Mouse (Mus musculus) midbrain, embryonic 10.5 days (tissue): Measurements from ENCODE around the gene Taf12. TPM values are rescaled to one million over a fixed set of nuclear protein-coding genes. Genes with fewer than 3 reads are reported as not detected.

Experiments
- DNase-seq: peaks from one replicate; pipeline ENCODE4 v3.0.0-alpha.2; 2017; ENCODE audit warnings: low spot score
- H3K27ac ChIP-seq: fragments of 300-500 bp; sonication (generic); replicated peaks from 2 replicates; pipeline ENCODE4 v1.5.1; 2016; ENCODE audit warnings: mild to moderate bottlenecking
- H3K27me3 ChIP-seq: fragments of 300-500 bp; sonication (generic); 2 replicates; pipeline ENCODE4 v1.6.1; 2016; ENCODE audit warnings: low read depth, mild to moderate bottlenecking; ENCODE audit not compliant: poor library complexity, severe bottlenecking
- H3K36me3 ChIP-seq: fragments of 300-500 bp; sonication (generic); 2 replicates; pipeline ENCODE4 v1.6.1; 2016; ENCODE audit warnings: mild to moderate bottlenecking, moderate library complexity
- H3K4me1 ChIP-seq: fragments of 300-500 bp; sonication (generic); 2 replicates; pipeline ENCODE4 v1.6.1; 2016
- H3K4me3 ChIP-seq: fragments of 300-500 bp; sonication (generic); 2 replicates; pipeline ENCODE4 v1.5.1; 2016; ENCODE audit warnings: mild to moderate bottlenecking, moderate library complexity
- H3K9me3 ChIP-seq: fragments of 300-500 bp; sonication (generic); replicated peaks from 2 replicates; pipeline ENCODE4 v1.6.1; 2016; ENCODE audit warnings: mild to moderate bottlenecking
- WGBS: fragments of 180-500 bp; shearing (Covaris S2); methylation state at CpG from one replicate; pipeline ENCODE4 v1.1.7; 2016; 5-methylcytosine and 5-hydroxymethylcytosine counted together
- polyA plus RNA-seq: library from polyadenylated mRNA; unstranded; fragments of >200 nt; fragmentation: Nextera tagmentation; extraction: Ambion mirVana; gene quantifications from 2 replicates; pipeline ENCODE4 v1.2.1, GENCODE M21; 2016

Taf12 gene
- polyA plus RNA-seq, 1 experiment from 2014 or later, result 73.0 TPM

GRCm38 (mm10) chr4:132332880-132333279, 58.7 kb downstream of the Taf12 start:
- H3K36me3 ChIP-seq, result peaks cover 72% of the 10 kb centered on the region
- DNase-seq, result no peak
- no peaks in the 10 kb centered on the region for H3K9me3 ChIP-seq
- H3K27me3 ChIP-seq, result no peaks in the 10 kb centered on the region
- H3K4me1 ChIP-seq, result peaks cover 25% of the 10 kb centered on the region
- no peak overlapping the region for H3K4me3 ChIP-seq
- 96% methylated on average over 6 of the region's 6 CpGs for WGBS
- H3K27ac ChIP-seq, result no peak overlapping the region

- H3K27ac ChIP-seq, result no peak overlapping the region
- peaks cover 17% of the 10 kb centered on the region for H3K4me1 ChIP-seq
- peaks cover 92% of the 10 kb centered on the region for H3K36me3 ChIP-seq
- 96% methylated on average over 13 of the region's 13 CpGs for whole genome bisulfite sequencing
- H3K9me3 ChIP-seq, result no peaks in the 10 kb centered on the region
- H3K27me3 ChIP-seq, result no peaks in the 10 kb centered on the region
- H3K4me3 ChIP-seq, result no peak overlapping the region
- no peak for DNase-seq
Observed at GRCm38 (mm10) chr4:132338943-132339342, 64.8 kb downstream of the Taf12 start.

GRCm38 (mm10) chr4:132341451-132341850, 67.3 kb downstream of the Taf12 start:
- peaks cover 31% of the 10 kb centered on the region for H3K4me1 ChIP-seq
- no peak overlapping the region for H3K4me3 ChIP-seq
- no peaks in the 10 kb centered on the region for H3K27me3 ChIP-seq
- WGBS, result 83% methylated on average over 3 of the region's 3 CpGs
- H3K27ac ChIP-seq, result no peak overlapping the region
- DNase-seq, result no peak
- peaks cover 67% of the 10 kb centered on the region for H3K36me3 ChIP-seq
- no peaks in the 10 kb centered on the region for H3K9me3 ChIP-seq

GRCm38 (mm10) chr4:132344403-132345134, 70.4 kb downstream of the Taf12 start:
- peak overlapping the region; percentile 86 for H3K4me3 ChIP-seq
- peak overlapping the region; percentile 97 for H3K27ac ChIP-seq
- no peaks in the 10 kb centered on the region for H3K9me3 ChIP-seq
- no peak for DNase-seq
- 13% methylated on average over 13 of the region's 13 CpGs for WGBS
- H3K27me3 ChIP-seq, result no peaks in the 10 kb centered on the region
- H3K36me3 ChIP-seq, result peaks cover 36% of the 10 kb centered on the region
- H3K4me1 ChIP-seq, result peaks cover 37% of the 10 kb centered on the region

Other genes with a start within 250 kb of the Taf12 start
- gene Gm10300, start 199.7 kb upstream of the Taf12 start, polyA plus RNA-seq, result not detected in 2 replicates
- gene Epb41, start 199.1 kb upstream of the Taf12 start, polyA plus RNA-seq, result 123 and 167 TPM in 2 replicates
- 0.06 and 0.07 TPM in 2 replicates for gene Oprd1, start 129.9 kb upstream of the Taf12 start, polyA plus RNA-seq
- gene Ythdf2, start 62.1 kb upstream of the Taf12 start, polyA plus RNA-seq, result 148 and 150 TPM in 2 replicates
- gene Gmeb1, start 12.8 kb upstream of the Taf12 start, polyA plus RNA-seq, result 45.9 and 49.3 TPM in 2 replicates
- 0.79 and 0.85 TPM in 2 replicates for gene Rab42, start 29.0 kb downstream of the Taf12 start, polyA plus RNA-seq
- gene Trnau1ap, start 55.2 kb downstream of the Taf12 start, polyA plus RNA-seq, result 83.5 and 87.8 TPM in 2 replicates
- gene Rcc1, start 79.2 kb downstream of the Taf12 start, polyA plus RNA-seq, result 144 and 164 TPM in 2 replicates
- 23.6 and 27.3 TPM in 2 replicates for gene Phactr4, start 148.1 kb downstream of the Taf12 start, polyA plus RNA-seq
- 32.6 and 35.3 TPM in 2 replicates for gene Med18, start 189.5 kb downstream of the Taf12 start, polyA plus RNA-seq
- 13.0 and 14.7 TPM in 2 replicates for gene Sesn2, start 236.1 kb downstream of the Taf12 start, polyA plus RNA-seq